In genomic region chr2:26409362-26409761, GRCm38 (mm10) we compare ENCODE assay signal across 8 mouse cellular contexts. TPM values are rescaled to one million over a fixed set of nuclear protein-coding genes. Genes with fewer than 3 reads are reported as not detected.
A peak's percentile ranks its signal among the peaks of the same experiment; 100 is the strongest.
DNase-seq lines count a peak whose midpoint lies in the region; ATAC-seq and TF ChIP-seq lines count a peak whose summit lies in the region.

No protein-coding gene starts in this region.

- no peak overlapping the region for H3K27ac ChIP-seq in kidney, postnatal 0 days
- H3K27ac ChIP-seq in intestine, postnatal 0 days (ENCODE audit: low read depth, low read length): no peak overlapping the region
- H3K27ac ChIP-seq in neural tube, embryonic 12.5 days: no peak overlapping the region

- H3K4me2 ChIP-seq in kidney, postnatal 0 days (ENCODE audit: low read length): peak overlapping the region; percentile 76; the same call in 1 of the 2 replicates
- peak overlapping the region; percentile 88 for H3K4me2 ChIP-seq in intestine, postnatal 0 days (replicated peaks; ENCODE audit: low read depth)
- peak overlapping the region; percentile 81 for H3K4me2 ChIP-seq in neural tube, embryonic 12.5 days (replicated peaks)

- peaks cover 22% of the 10 kb centered on the region for H3K4me1 ChIP-seq in kidney, postnatal 0 days (replicated peaks; ENCODE audit: insufficient read depth, low read length)
- H3K4me1 ChIP-seq in erythroblast, embryonic 14.5 days (ENCODE audit: control insufficient read depth): peaks cover 56% of the 10 kb centered on the region
- H3K4me1 ChIP-seq in intestine, postnatal 0 days (replicated peaks; ENCODE audit: control insufficient read depth, insufficient read depth, low read length): 0 out of 2 replicates have a peak, but pooled peaks cover 9% of the 10 kb centered on the region
- H3K4me1 ChIP-seq in neural tube, embryonic 12.5 days: peaks cover 38% of the 10 kb centered on the region

- no peaks in the 10 kb centered on the region for H3K9me3 ChIP-seq in kidney, postnatal 0 days (replicated peaks; ENCODE audit: low read length)
- no peaks in the 10 kb centered on the region for H3K9me3 ChIP-seq in erythroblast, embryonic 14.5 days (ENCODE audit: control insufficient read depth, low read length)
- no peaks in the 10 kb centered on the region for H3K9me3 ChIP-seq in intestine, postnatal 0 days (ENCODE audit: control insufficient read depth)
- H3K9me3 ChIP-seq in neural tube, embryonic 12.5 days: no peaks in the 10 kb centered on the region

- 61% methylated on average over 3 of the region's 3 CpGs for WGBS in kidney, postnatal 0 days
- 58% methylated on average over 3 of the region's 3 CpGs for WGBS in intestine, postnatal 0 days
- WGBS in neural tube, embryonic 12.5 days: 59% methylated on average over 3 of the region's 3 CpGs

- no peak for TF ChIP-seq CTCF in kidney, postnatal 0 days (IDR thresholded peaks at IDR 0.05; ENCODE audit: low read depth)
- TF ChIP-seq CTCF in intestine, postnatal 0 days (IDR thresholded peaks at IDR 0.05; ENCODE audit: low read depth): no peak

- peaks cover 38% of the 10 kb centered on the region for H3K36me3 ChIP-seq in kidney, postnatal 0 days (ENCODE audit: insufficient read depth, low read length)
- peaks cover 72% of the 10 kb centered on the region for H3K36me3 ChIP-seq in erythroblast, embryonic 14.5 days (ENCODE audit: control insufficient read depth)
- peaks cover 50% of the 10 kb centered on the region for H3K36me3 ChIP-seq in intestine, postnatal 0 days (ENCODE audit: control insufficient read depth, insufficient read depth)
- peaks cover 53% of the 10 kb centered on the region for H3K36me3 ChIP-seq in neural tube, embryonic 12.5 days

- DNase-seq in kidney, postnatal 0 days (ENCODE audit: low spot score): no peak
- no peak for DNase-seq in kidney, postnatal 14 days
- DNase-seq in adrenal gland, adult (ENCODE audit: inconsistent age in 2 of 2, low spot score in 1 of 2): no peak
- no peak for DNase-seq in layer of hippocampus, adult 9-10 months (ENCODE audit: low spot score)
- DNase-seq in adipocyte (ENCODE audit: low spot score): no peak

- H3K4me3 ChIP-seq in kidney, postnatal 0 days (replicated peaks; ENCODE audit: low read depth, low read length): no peak overlapping the region; the same call in 1 of the 2 replicates
- peak overlapping the region; percentile 83 for H3K4me3 ChIP-seq in erythroblast, embryonic 14.5 days (replicated peaks)
- peak overlapping the region; percentile 90 for H3K4me3 ChIP-seq in intestine, postnatal 0 days (ENCODE audit: low read depth, low read length)
- peak overlapping the region; percentile 92; the same call in 1 of the 2 replicates for H3K4me3 ChIP-seq in neural tube, embryonic 12.5 days

- no peaks in the 10 kb centered on the region for H3K27me3 ChIP-seq in kidney, postnatal 0 days (ENCODE audit: insufficient read depth, low read length)
- no peaks in the 10 kb centered on the region for H3K27me3 ChIP-seq in erythroblast, embryonic 14.5 days (ENCODE audit: control insufficient read depth)
- H3K27me3 ChIP-seq in intestine, postnatal 0 days (replicated peaks; ENCODE audit: control insufficient read depth, insufficient read depth, low read length): no peaks in the 10 kb centered on the region
- no peaks in the 10 kb centered on the region for H3K27me3 ChIP-seq in neural tube, embryonic 12.5 days (replicated peaks)

- no peak overlapping the region for H3K9ac ChIP-seq in kidney, postnatal 0 days (ENCODE audit: low read depth, low read length)
- no peak overlapping the region for H3K9ac ChIP-seq in intestine, postnatal 0 days (ENCODE audit: low read depth, low read length)
- no peak overlapping the region for H3K9ac ChIP-seq in neural tube, embryonic 12.5 days

- ATAC-seq in kidney, postnatal 0 days (replicated peaks; ENCODE audit: low FRiP score, low read depth): no peak
- ATAC-seq in intestine, postnatal 0 days: no peak
- peak; percentile 49; the same call in 1 of the 2 replicates for ATAC-seq in neural tube, embryonic 12.5 days (ENCODE audit: low FRiP score, low read depth)

RNA-seq across cellular contexts. Expression of gene Inpp5e, which starts 0.4 kb away (rescaled TPM):
- polyA plus RNA-seq in kidney, postnatal 0 days (2015; fragmentation: Nextera tagmentation; extraction: Ambion mirVana): 18.6 and 18.9 TPM in 2 replicates
- polyA plus RNA-seq in erythroblast, embryonic 14.5 days (2012): 0.75 and 0.98 TPM in 2 replicates
- polyA plus RNA-seq in intestine, postnatal 0 days (2015; fragmentation: Nextera tagmentation; extraction: Ambion mirVana): 6.8 TPM in 2 replicates
- 29.7 and 32.7 TPM in 2 replicates for polyA plus RNA-seq in neural tube, embryonic 12.5 days (2016; fragmentation: Nextera tagmentation; extraction: Ambion mirVana)

RNA-seq across cellular contexts. Expression of gene Pmpca, which starts 20.2 kb away (rescaled TPM):
- 74.3 and 80.9 TPM in 2 replicates for polyA plus RNA-seq in kidney, postnatal 0 days (2015; fragmentation: Nextera tagmentation; extraction: Ambion mirVana)
- polyA plus RNA-seq in erythroblast, embryonic 14.5 days (2012): 12.5 and 18.3 TPM in 2 replicates
- polyA plus RNA-seq in intestine, postnatal 0 days (2015; fragmentation: Nextera tagmentation; extraction: Ambion mirVana): 46.4 and 47.6 TPM in 2 replicates
- 113 and 115 TPM in 2 replicates for polyA plus RNA-seq in neural tube, embryonic 12.5 days (2016; fragmentation: Nextera tagmentation; extraction: Ambion mirVana)

RNA-seq across cellular contexts. Expression of gene Entr1, which starts 20.2 kb away (rescaled TPM):
- 88.0 and 94.9 TPM in 2 replicates for polyA plus RNA-seq in kidney, postnatal 0 days (2015; fragmentation: Nextera tagmentation; extraction: Ambion mirVana)
- 4.4 and 5.4 TPM in 2 replicates for polyA plus RNA-seq in erythroblast, embryonic 14.5 days (2012)
- polyA plus RNA-seq in intestine, postnatal 0 days (2015; fragmentation: Nextera tagmentation; extraction: Ambion mirVana): 45.6 and 49.3 TPM in 2 replicates
- 177 and 180 TPM in 2 replicates for polyA plus RNA-seq in neural tube, embryonic 12.5 days (2016; fragmentation: Nextera tagmentation; extraction: Ambion mirVana)

RNA-seq across cellular contexts. Expression of gene Snapc4, which starts 28.9 kb away (rescaled TPM):
- polyA plus RNA-seq in kidney, postnatal 0 days (2015; fragmentation: Nextera tagmentation; extraction: Ambion mirVana): 12.9 and 14.6 TPM in 2 replicates
- polyA plus RNA-seq in erythroblast, embryonic 14.5 days (2012): 1.6 and 2.3 TPM in 2 replicates
- 5.6 and 6.7 TPM in 2 replicates for polyA plus RNA-seq in intestine, postnatal 0 days (2015; fragmentation: Nextera tagmentation; extraction: Ambion mirVana)
- polyA plus RNA-seq in neural tube, embryonic 12.5 days (2016; fragmentation: Nextera tagmentation; extraction: Ambion mirVana): 33.4 and 34.6 TPM in 2 replicates

RNA-seq across cellular contexts. Expression of gene Sec16a, which starts 35.7 kb away (rescaled TPM):
- polyA plus RNA-seq in kidney, postnatal 0 days (2015; fragmentation: Nextera tagmentation; extraction: Ambion mirVana): 16.4 and 16.6 TPM in 2 replicates
- polyA plus RNA-seq in erythroblast, embryonic 14.5 days (2012): 0.67 and 1.1 TPM in 2 replicates
- 17.4 and 18.3 TPM in 2 replicates for polyA plus RNA-seq in intestine, postnatal 0 days (2015; fragmentation: Nextera tagmentation; extraction: Ambion mirVana)
- 26.0 and 26.3 TPM in 2 replicates for polyA plus RNA-seq in neural tube, embryonic 12.5 days (2016; fragmentation: Nextera tagmentation; extraction: Ambion mirVana)
